Mouse (Mus musculus) cortical plate, adult 2 months (tissue): Measurements from ENCODE around the gene Itpr2.

Experiments
- CTCF ChIP-seq: fragments of 200-500 bp; IDR thresholded peaks from 2 replicates; pipeline ENCODE4 v1.5.1; 2011; ENCODE audit warnings: mild to moderate bottlenecking, control low read depth, low read length; ENCODE audit not compliant: insufficient read depth; ENCODE audit errors: extremely low read depth
- POLR2A ChIP-seq: fragments of 200-500 bp; IDR thresholded peaks from 2 replicates; pipeline ENCODE4 v1.6.1; 2011; ENCODE audit warnings: mild to moderate bottlenecking, low read length, control low read depth; ENCODE audit not compliant: insufficient read depth; ENCODE audit errors: extremely low read depth

DNA sequence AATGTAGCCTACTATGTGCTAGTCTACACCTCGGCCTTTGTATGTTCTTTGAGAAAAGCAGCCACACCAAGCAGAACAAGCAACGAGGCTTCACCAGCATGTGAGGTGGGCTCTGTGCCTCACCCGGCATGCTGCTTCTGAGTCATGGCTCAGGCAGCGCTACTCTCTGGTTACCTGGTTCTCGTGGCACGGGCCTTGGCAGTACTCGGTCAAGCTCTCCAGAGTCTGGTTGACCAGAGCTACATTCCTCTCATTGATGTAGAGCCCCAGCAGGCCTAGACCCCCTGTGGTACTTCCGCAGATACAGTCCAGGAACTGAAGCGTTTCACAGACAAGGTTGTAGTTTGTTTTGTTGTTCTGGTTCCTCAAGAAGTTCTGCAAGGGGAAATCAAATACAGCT is 272.5 kb downstream of the Itpr2 start:
- TF ChIP-seq CTCF (no peak), POLR2A (no peak)
